Mouse (Mus musculus) midbrain, embryonic 12.5 days (tissue): ENCODE measurements around the gene Spta1. TPM values are rescaled to one million over a fixed set of nuclear protein-coding genes. Genes with fewer than 3 reads are reported as not detected.
A peak's percentile ranks its signal among the peaks of the same experiment; 100 is the strongest.

Experiments
- ATAC-seq: fragments of 200-750 bp; cut with Nextera tagmentation; 2 replicates; pipeline ENCODE4 v1.8.0; 2017; ENCODE audit warnings: low read depth, moderate TSS enrichment, moderate library complexity; ENCODE audit not compliant: low FRiP score
- H3K27ac ChIP-seq: fragments of 300-500 bp; sonication (generic); replicated peaks from 2 replicates; pipeline ENCODE4 v1.5.1; 2016; ENCODE audit warnings: mild to moderate bottlenecking
- H3K27me3 ChIP-seq: fragments of 300-500 bp; sonication (generic); 2 replicates; pipeline ENCODE4 v1.6.1; 2016; ENCODE audit warnings: mild to moderate bottlenecking
- H3K36me3 ChIP-seq: fragments of 300-500 bp; sonication (generic); 2 replicates; pipeline ENCODE4 v1.6.1; 2016
- H3K4me1 ChIP-seq: fragments of 300-500 bp; sonication (generic); 2 replicates; pipeline ENCODE4 v1.6.1; 2016
- H3K4me2 ChIP-seq: fragments of 300-500 bp; sonication (generic); replicated peaks from 2 replicates; pipeline ENCODE4 v1.6.1; 2016; ENCODE audit warnings: mild to moderate bottlenecking, moderate library complexity
- H3K4me3 ChIP-seq: fragments of 300-500 bp; sonication (generic); 2 replicates; pipeline ENCODE4 v1.5.1; 2016; ENCODE audit warnings: mild to moderate bottlenecking
- H3K9ac ChIP-seq: fragments of 300-500 bp; sonication (generic); replicated peaks from 2 replicates; pipeline ENCODE4 v1.6.1; 2016; ENCODE audit warnings: mild to moderate bottlenecking, moderate library complexity
- H3K9me3 ChIP-seq: fragments of 300-500 bp; sonication (generic); 2 replicates; pipeline ENCODE4 v1.6.1; 2016; ENCODE audit warnings: mild to moderate bottlenecking
- WGBS: fragments of 180-500 bp; shearing (Covaris S2); methylation state at CpG from one replicate; pipeline ENCODE4 v1.1.7; 2016; 5-methylcytosine and 5-hydroxymethylcytosine counted together
- polyA plus RNA-seq: library from polyadenylated mRNA; unstranded; fragments of >200 nt; fragmentation: Nextera tagmentation; extraction: Ambion mirVana; gene quantifications from 2 replicates; pipeline ENCODE4 v1.2.1, GENCODE M21; 2016

Gene Spta1
- polyA plus RNA-seq, 1 experiment from 2014 or later = 1.3 TPM

- Histone ChIP-seq H3K9ac (no peak overlapping the region), H3K9me3 (no peaks in the 10 kb centered on the region), H3K4me2 (no peak overlapping the region), H3K4me3 (no peak overlapping the region), H3K27ac (no peak overlapping the region), H3K27me3 (no peaks in the 10 kb centered on the region), H3K36me3 (no peaks in the 10 kb centered on the region), H3K4me1 (peaks cover 4% of the 10 kb centered on the region; the same call in 1 of the 2 replicates)
- peak; percentile 68; the same call in 1 of the 2 replicates for ATAC-seq
- 51% methylated on average over 2 of the region's 2 CpGs for WGBS
Measured at GRCm38 (mm10) chr1:174171537-174171936, 1.0 kb upstream of the Spta1 start.

- WGBS = 84% methylated on average over 7 of the region's 7 CpGs
- Histone ChIP-seq H3K27ac (no peak overlapping the region), H3K9ac (no peak overlapping the region), H3K4me1 (no peaks in the 10 kb centered on the region), H3K9me3 (no peaks in the 10 kb centered on the region), H3K4me2 (no peak overlapping the region), H3K36me3 (no peaks in the 10 kb centered on the region), H3K4me3 (no peak overlapping the region), H3K27me3 (no peaks in the 10 kb centered on the region)
- no peak for ATAC-seq
Measured at GRCm38 (mm10) chr1:174204699-174205098, 32.1 kb downstream of the Spta1 start.

GRCm38 (mm10) chr1:174212286-174212685 lies 39.7 kb downstream of the Spta1 start:
- Histone ChIP-seq H3K27me3 (no peaks in the 10 kb centered on the region), H3K4me3 (no peak overlapping the region), H3K9me3 (no peaks in the 10 kb centered on the region), H3K36me3 (no peaks in the 10 kb centered on the region), H3K27ac (no peak overlapping the region), H3K9ac (no peak overlapping the region), H3K4me1 (no peaks in the 10 kb centered on the region), H3K4me2 (no peak overlapping the region)
- ATAC-seq = no peak
- 93% methylated on average over 5 of the region's 5 CpGs for WGBS

DNA sequence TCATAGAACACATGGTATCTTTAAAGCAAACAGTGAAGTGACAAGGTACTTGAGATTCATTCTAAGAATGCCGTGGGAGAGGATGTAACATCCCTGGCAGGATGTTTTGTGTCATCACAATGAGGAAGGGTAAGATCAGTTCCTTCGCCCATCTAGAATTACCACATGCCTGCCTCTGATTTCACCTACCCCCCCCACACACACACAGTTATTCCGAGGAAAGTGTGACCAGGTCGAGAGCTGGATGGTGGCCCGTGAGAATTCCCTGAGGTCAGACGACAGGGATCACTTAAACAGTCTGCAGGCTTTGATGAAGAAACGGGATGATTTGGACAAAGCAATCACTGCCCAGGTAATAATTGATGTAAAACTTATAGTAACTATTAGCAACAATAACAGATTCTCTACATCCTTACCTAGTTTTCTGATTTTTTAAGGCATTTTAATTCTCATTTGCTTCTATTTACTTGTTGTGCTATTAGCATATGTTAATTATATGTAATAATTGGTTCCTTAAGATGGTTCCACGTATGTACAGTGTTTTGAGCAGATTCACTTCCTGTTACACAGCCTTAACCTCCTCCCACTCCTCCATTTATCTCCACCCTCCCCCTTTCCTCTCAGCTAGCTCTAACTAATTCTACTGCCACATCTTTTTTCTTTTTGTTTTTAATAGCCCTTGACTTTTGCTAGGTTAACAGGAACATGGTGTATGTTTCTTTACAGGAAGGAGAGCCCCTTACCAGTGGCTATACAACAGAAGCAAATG lies 42.9 kb downstream of the Spta1 start:
- no peak overlapping the region for H3K9ac ChIP-seq
- no peaks in the 10 kb centered on the region for H3K27me3 ChIP-seq
- H3K4me1 ChIP-seq = no peaks in the 10 kb centered on the region
- no peak overlapping the region for H3K27ac ChIP-seq
- H3K4me3 ChIP-seq = no peak overlapping the region
- no peaks in the 10 kb centered on the region for H3K9me3 ChIP-seq
- 83% methylated on average over 8 of the region's 8 CpGs for WGBS
- ATAC-seq = no peak
- H3K4me2 ChIP-seq = no peak overlapping the region
- no peaks in the 10 kb centered on the region for H3K36me3 ChIP-seq

- Histone ChIP-seq H3K4me1 (no peaks in the 10 kb centered on the region), H3K9ac (no peak overlapping the region), H3K4me2 (no peak overlapping the region), H3K36me3 (no peaks in the 10 kb centered on the region), H3K27ac (no peak overlapping the region), H3K4me3 (no peak overlapping the region), H3K27me3 (no peaks in the 10 kb centered on the region), H3K9me3 (no peaks in the 10 kb centered on the region)
- no peak for ATAC-seq
- 89% methylated on average over 8 of the region's 8 CpGs for WGBS
Measured at GRCm38 (mm10) chr1:174216528-174217204, 44.1 kb downstream of the Spta1 start.

DNA sequence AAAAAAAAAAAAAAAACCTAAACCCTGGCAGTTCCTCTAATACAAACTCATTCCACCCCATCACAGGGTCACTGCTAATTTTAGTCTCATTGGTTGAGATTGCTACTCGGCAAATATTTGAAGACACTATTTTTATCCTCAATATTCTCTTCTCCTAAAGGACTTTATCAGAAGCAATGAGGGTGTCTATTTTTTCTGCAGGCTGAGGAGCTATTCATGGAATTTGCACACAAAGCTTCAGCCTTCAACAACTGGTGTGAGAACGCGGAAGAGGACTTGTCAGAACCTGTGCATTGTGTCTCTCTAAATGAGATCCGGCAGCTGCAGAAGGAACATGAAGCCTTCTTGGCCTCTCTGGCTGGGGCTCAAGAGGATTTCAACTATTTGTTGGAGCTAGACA lies 67.3 kb downstream of the Spta1 start:
- no peaks in the 10 kb centered on the region for H3K36me3 ChIP-seq
- no peaks in the 10 kb centered on the region for H3K9me3 ChIP-seq
- WGBS = 93% methylated on average over 4 of the region's 4 CpGs
- H3K4me3 ChIP-seq = no peak overlapping the region
- no peak overlapping the region for H3K4me2 ChIP-seq
- H3K27ac ChIP-seq = no peak overlapping the region
- H3K4me1 ChIP-seq = no peaks in the 10 kb centered on the region
- ATAC-seq = no peak
- no peaks in the 10 kb centered on the region for H3K27me3 ChIP-seq
- no peak overlapping the region for H3K9ac ChIP-seq

DNA sequence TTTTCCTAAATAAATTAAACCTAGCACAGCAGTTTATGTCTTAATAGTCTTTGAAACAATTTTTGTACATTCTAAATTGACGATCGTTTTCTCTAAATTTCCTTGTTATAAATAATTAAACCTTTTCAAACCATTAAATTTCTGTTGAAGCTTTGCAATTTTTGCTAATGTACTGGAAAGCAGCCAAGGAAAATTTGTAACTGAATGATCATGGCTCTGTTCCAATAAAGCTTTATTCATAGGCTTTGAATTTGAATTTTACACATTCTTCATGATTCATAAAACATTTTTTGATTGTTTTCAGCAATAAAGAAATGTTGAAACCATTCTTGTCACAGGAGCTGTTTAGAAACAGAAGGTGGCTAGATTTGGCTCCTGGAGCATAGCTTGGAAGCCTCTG lies 72.0 kb downstream of the Spta1 start:
- Histone ChIP-seq H3K9ac (no peak overlapping the region), H3K4me3 (no peak overlapping the region), H3K4me2 (no peak overlapping the region), H3K36me3 (no peaks in the 10 kb centered on the region), H3K27me3 (no peaks in the 10 kb centered on the region), H3K9me3 (no peaks in the 10 kb centered on the region), H3K27ac (no peak overlapping the region), H3K4me1 (no peaks in the 10 kb centered on the region)
- 89% methylated on average over 2 of the region's 2 CpGs for WGBS
- ATAC-seq = no peak

DNA sequence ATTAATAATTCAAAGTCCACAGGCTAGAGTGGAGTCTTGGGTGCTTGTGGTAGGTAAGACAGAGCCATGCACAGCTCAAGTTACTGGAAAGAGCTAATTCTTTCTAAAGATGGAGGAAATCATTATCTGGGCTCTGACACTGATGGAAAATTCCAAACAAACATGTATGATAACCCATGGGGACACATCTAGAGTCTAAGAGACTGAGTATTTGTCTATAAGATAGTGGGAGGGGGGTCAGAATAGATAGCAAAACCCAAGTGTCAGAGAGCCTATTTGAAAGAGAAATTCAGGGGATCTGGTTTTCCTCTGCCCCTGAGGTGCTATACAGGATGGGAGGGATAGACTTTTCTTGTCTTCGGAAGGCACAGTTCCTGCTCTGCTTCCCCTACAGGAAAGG lies 73.5 kb downstream of the Spta1 start:
- Histone ChIP-seq H3K27ac (no peak overlapping the region), H3K9me3 (no peaks in the 10 kb centered on the region), H3K27me3 (no peaks in the 10 kb centered on the region), H3K36me3 (no peaks in the 10 kb centered on the region), H3K4me3 (no peak overlapping the region), H3K4me1 (no peaks in the 10 kb centered on the region), H3K9ac (no peak overlapping the region), H3K4me2 (no peak overlapping the region)
- 96% methylated on average over 1 of the region's 1 CpGs for WGBS
- ATAC-seq = no peak

GRCm38 (mm10) chr1:174247170-174247569 lies 74.6 kb downstream of the Spta1 start:
- 85% methylated on average over 6 of the region's 6 CpGs for WGBS
- no peak for ATAC-seq
- H3K9ac ChIP-seq = no peak overlapping the region

GRCm38 (mm10) chr1:174250376-174250775 lies 77.8 kb downstream of the Spta1 start:
- no peaks in the 10 kb centered on the region for H3K36me3 ChIP-seq
- no peak overlapping the region for H3K4me3 ChIP-seq
- no peaks in the 10 kb centered on the region for H3K9me3 ChIP-seq
- ATAC-seq = no peak
- 84% methylated on average over 2 of the region's 2 CpGs for WGBS
- no peaks in the 10 kb centered on the region for H3K4me1 ChIP-seq
- H3K4me2 ChIP-seq = no peak overlapping the region
- H3K27me3 ChIP-seq = no peaks in the 10 kb centered on the region
- no peak overlapping the region for H3K27ac ChIP-seq
- H3K9ac ChIP-seq = no peak overlapping the region

More at GRCm38 (mm10) chr1:174247170-174247569, 74.6 kb downstream of the Spta1 start:
- no peaks in the 10 kb centered on the region for H3K4me1 ChIP-seq
- H3K4me3 ChIP-seq = no peak overlapping the region
- no peaks in the 10 kb centered on the region for H3K9me3 ChIP-seq
- no peak overlapping the region for H3K27ac ChIP-seq
- no peak overlapping the region for H3K4me2 ChIP-seq
- no peaks in the 10 kb centered on the region for H3K27me3 ChIP-seq
- H3K36me3 ChIP-seq = no peaks in the 10 kb centered on the region

DNA sequence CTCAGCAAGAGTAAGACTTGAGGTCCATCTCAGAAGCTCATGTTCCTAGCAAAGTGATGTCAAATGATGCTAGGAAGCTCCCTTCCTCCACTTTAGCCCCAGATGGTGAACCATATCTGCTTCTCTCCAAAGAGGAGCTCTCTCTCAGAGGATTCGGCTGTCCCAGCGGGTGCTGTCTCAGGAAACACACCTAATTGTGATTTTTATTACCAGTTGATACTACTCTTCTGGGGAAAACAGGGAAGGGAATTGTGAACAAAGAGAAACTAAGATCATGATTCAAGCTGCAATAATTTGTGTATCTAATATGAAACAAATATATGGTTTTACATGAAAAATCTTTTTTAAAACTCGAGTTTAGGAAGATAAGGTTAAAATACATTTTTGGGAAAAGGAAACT lies 79.4 kb downstream of the Spta1 start, which contains the start of gene Olfr419:
Gene Olfr419 (minus strand): TSS at position 101 of the 400 bp plus-strand sequence.
- Histone ChIP-seq H3K36me3 (no peaks in the 10 kb centered on the region), H3K9ac (no peak within 1 kb of the TSS), H3K27ac (no peak within 1 kb of the TSS), H3K4me3 (no peak within 1 kb of the TSS), H3K4me2 (no peak within 1 kb of the TSS), H3K27me3 (no peaks in the 10 kb centered on the region), H3K9me3 (no peaks in the 10 kb centered on the region), H3K4me1 (no peaks in the 10 kb centered on the region)
- no peak for ATAC-seq
- 89% methylated on average over 3 of the region's 3 CpGs for WGBS

GRCm38 (mm10) chr1:174267816-174268215 lies 95.2 kb downstream of the Spta1 start:
- H3K9ac ChIP-seq = no peak overlapping the region
- H3K4me3 ChIP-seq = no peak overlapping the region
- H3K36me3 ChIP-seq = no peaks in the 10 kb centered on the region
- no peak overlapping the region for H3K4me2 ChIP-seq
- 83% methylated on average over 4 of the region's 4 CpGs for WGBS
- ATAC-seq = no peak
- no peaks in the 10 kb centered on the region for H3K27me3 ChIP-seq
- H3K27ac ChIP-seq = no peak overlapping the region
- H3K9me3 ChIP-seq = no peaks in the 10 kb centered on the region
- no peaks in the 10 kb centered on the region for H3K4me1 ChIP-seq
